Mouse (Mus musculus) testis, adult 2 months (tissue): ENCODE measurements around the gene Prm3.

Experiments used
- CTCF ChIP-seq: fragments of 200-500 bp; IDR thresholded peaks from 2 replicates; pipeline ENCODE4 v1.5.1; 2012; ENCODE audit warnings: low read depth, mild to moderate bottlenecking, inconsistent platforms, low read length, moderate library complexity; ENCODE audit not compliant: control insufficient read depth, insufficient read depth, insufficient replicate concordance
- POLR2A ChIP-seq: fragments of 200-500 bp; IDR thresholded peaks from 2 replicates; pipeline ENCODE4 v1.6.1; 2012; ENCODE audit warnings: low read depth, mild to moderate bottlenecking, inconsistent platforms, low read length, moderate library complexity; ENCODE audit not compliant: control insufficient read depth

DNA sequence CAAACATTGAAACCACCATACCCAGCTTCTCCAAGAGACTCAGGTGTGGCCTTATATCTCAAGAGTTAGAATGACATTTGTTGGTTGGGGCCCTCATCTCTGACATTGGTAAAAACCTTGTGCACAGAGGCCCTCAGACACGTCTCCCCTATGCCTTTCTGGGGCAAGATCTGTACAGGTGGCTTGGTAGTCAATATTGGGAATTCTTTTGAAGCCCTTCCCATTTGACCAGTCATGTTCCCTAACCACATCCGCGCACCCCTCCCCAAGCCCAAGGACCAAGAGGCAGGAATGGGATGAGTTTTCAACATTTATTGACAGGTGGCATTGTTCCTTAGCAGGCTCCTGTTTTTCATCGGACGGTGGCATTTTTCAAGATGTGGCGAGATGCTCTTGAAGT, 5.3 kb upstream of the Prm3 start, which contains the start of gene Prm2:
- TF ChIP-seq CTCF, result no peak
- TF ChIP-seq POLR2A, result no peak; the same call in 1 of the 2 replicates
